Mouse (Mus musculus) lung, embryonic 14.5 days (tissue): ENCODE results near the gene Add2. TPM values are rescaled to one million over a fixed set of nuclear protein-coding genes. Genes with fewer than 3 reads are reported as not detected.
A peak's percentile ranks its signal among the peaks of the same experiment; 100 is the strongest.

ENCODE experiments used
- ATAC-seq: fragments of 200-750 bp; cut with Nextera tagmentation; 2 replicates; pipeline ENCODE4 v1.8.0; 2017; ENCODE audit warnings: mild to moderate bottlenecking, moderate TSS enrichment, moderate library complexity; ENCODE audit not compliant: insufficient read depth
- DNase-seq: peaks from one replicate; pipeline ENCODE4 v3.0.0-alpha.2; 2015
- H3K27ac ChIP-seq: fragments of 300-500 bp; sonication (generic); 2 replicates; pipeline ENCODE4 v1.5.1; 2014; ENCODE audit warnings: low read depth, mild to moderate bottlenecking, moderate library complexity
- H3K27me3 ChIP-seq: fragments of 300-500 bp; sonication (generic); 2 replicates; pipeline ENCODE4 v1.6.1; 2014; ENCODE audit warnings: low read length, control low read depth; ENCODE audit not compliant: insufficient read depth
- H3K36me3 ChIP-seq: fragments of 300-500 bp; sonication (generic); 2 replicates; pipeline ENCODE4 v1.6.1; 2014; ENCODE audit warnings: control low read depth; ENCODE audit not compliant: insufficient read depth
- H3K4me1 ChIP-seq: fragments of 300-500 bp; sonication (generic); 2 replicates; pipeline ENCODE4 v1.6.1; 2014; ENCODE audit warnings: antibody characterized with exemption, control low read depth; ENCODE audit not compliant: insufficient read depth
- H3K4me2 ChIP-seq: fragments of 300-500 bp; sonication (generic); 2 replicates; pipeline ENCODE4 v1.6.1; 2014; ENCODE audit warnings: mild to moderate bottlenecking
- H3K4me3 ChIP-seq: fragments of 300-500 bp; sonication (generic); 2 replicates; pipeline ENCODE4 v1.5.1; 2014; ENCODE audit warnings: low read depth, low read length
- H3K9ac ChIP-seq: fragments of 300-500 bp; sonication (generic); 2 replicates; pipeline ENCODE4 v1.6.1; 2014
- H3K9me3 ChIP-seq: fragments of 300-500 bp; sonication (generic); 2 replicates; pipeline ENCODE4 v1.6.1; 2016; ENCODE audit warnings: low read depth, low read length, control low read depth
- CTCF ChIP-seq: IDR thresholded peaks from 2 replicates; pipeline ENCODE4 v1.5.1; 2016; ENCODE audit warnings: antibody characterized with exemption, low read depth
- WGBS: fragments of 180-500 bp; shearing (Covaris S2); extraction: QIAGEN DNeasy Blood & Tissue Kit; methylation state at CpG from one replicate; pipeline ENCODE4 v1.1.7; 2014; 5-methylcytosine and 5-hydroxymethylcytosine counted together
- polyA plus RNA-seq: library from polyadenylated mRNA; unstranded; fragments of >200 nt; fragmentation: Nextera tagmentation; extraction: Ambion mirVana; gene quantifications from 2 replicates; pipeline ENCODE4 v1.2.1, GENCODE M21; 2014

The Add2 gene
- polyA plus RNA-seq, 1 experiment from 2014 or later, result 2.2 TPM

GRCm38 (mm10) chr6:86060170-86060569 lies 31.7 kb downstream of the Add2 start:
- WGBS, result 88% methylated on average over 3 of the region's 3 CpGs
- H3K4me2 ChIP-seq, result no peak overlapping the region
- no peak for TF ChIP-seq CTCF

DNA sequence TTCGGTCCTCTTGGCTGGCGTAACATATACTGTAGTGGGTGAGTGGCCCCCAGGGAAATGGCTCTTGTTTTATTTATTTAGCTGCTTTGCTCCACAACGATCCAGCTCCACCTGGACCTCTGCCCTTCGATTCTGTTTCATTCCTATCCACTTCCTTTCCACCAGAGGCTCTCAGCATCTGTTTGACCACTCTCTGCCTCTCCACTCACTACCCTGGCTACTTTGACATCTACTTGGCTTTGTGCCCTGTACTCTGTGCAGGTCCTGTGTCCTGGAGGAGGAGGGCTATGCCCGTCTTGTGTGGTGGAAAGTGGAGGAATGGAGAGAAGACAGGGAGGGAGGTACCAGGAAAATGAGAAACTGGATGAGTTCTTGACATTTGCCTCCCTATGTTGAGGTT lies 33.7 kb downstream of the Add2 start:
- TF ChIP-seq CTCF, result no peak
- Histone ChIP-seq H3K36me3 (no peaks in the 10 kb centered on the region), H3K27ac (no peak overlapping the region), H3K4me3 (no peak overlapping the region), H3K4me2 (no peak overlapping the region), H3K9ac (no peak overlapping the region), H3K9me3 (no peaks in the 10 kb centered on the region), H3K4me1 (no peaks in the 10 kb centered on the region), H3K27me3 (no peaks in the 10 kb centered on the region)
- no peak for DNase-seq
- WGBS, result 37% methylated on average over 5 of the region's 5 CpGs
- no peak for ATAC-seq

More at GRCm38 (mm10) chr6:86060170-86060569, 31.7 kb downstream of the Add2 start:
- H3K36me3 ChIP-seq, result no peaks in the 10 kb centered on the region
- no peak overlapping the region for H3K9ac ChIP-seq
- H3K4me3 ChIP-seq, result no peak overlapping the region
- no peaks in the 10 kb centered on the region for H3K9me3 ChIP-seq
- H3K4me1 ChIP-seq, result no peaks in the 10 kb centered on the region
- no peaks in the 10 kb centered on the region for H3K27me3 ChIP-seq
- ATAC-seq (no peak), DNase-seq (no peak)
- H3K27ac ChIP-seq, result no peak overlapping the region

GRCm38 (mm10) chr6:86062684-86063083 lies 34.2 kb downstream of the Add2 start:
- DNase-seq, result no peak
- no peak for TF ChIP-seq CTCF

GRCm38 (mm10) chr6:86064318-86065016 lies 36.0 kb downstream of the Add2 start:
- Histone ChIP-seq H3K9ac (no peak overlapping the region), H3K4me1 (no peaks in the 10 kb centered on the region), H3K36me3 (no peaks in the 10 kb centered on the region), H3K27me3 (no peaks in the 10 kb centered on the region), H3K4me2 (no peak overlapping the region), H3K4me3 (no peak overlapping the region), H3K9me3 (no peaks in the 10 kb centered on the region), H3K27ac (no peak overlapping the region)
- DNase-seq (peak; percentile 6), ATAC-seq (no peak)
- 55% methylated on average over 6 of the region's 6 CpGs for WGBS
- no peak for TF ChIP-seq CTCF

More at GRCm38 (mm10) chr6:86062684-86063083, 34.2 kb downstream of the Add2 start:
- no peak overlapping the region for H3K4me3 ChIP-seq
- no peaks in the 10 kb centered on the region for H3K9me3 ChIP-seq
- WGBS, result 93% methylated on average over 2 of the region's 2 CpGs
- ATAC-seq, result no peak
- H3K4me1 ChIP-seq, result no peaks in the 10 kb centered on the region
- no peaks in the 10 kb centered on the region for H3K36me3 ChIP-seq
- no peak overlapping the region for H3K9ac ChIP-seq
- no peaks in the 10 kb centered on the region for H3K27me3 ChIP-seq
- no peak overlapping the region for H3K4me2 ChIP-seq
- no peak overlapping the region for H3K27ac ChIP-seq

GRCm38 (mm10) chr6:86066727-86067126 lies 38.2 kb downstream of the Add2 start:
- DNase-seq (no peak), ATAC-seq (no peak)
- H3K36me3 ChIP-seq, result no peaks in the 10 kb centered on the region
- 65% methylated on average over 6 of the region's 6 CpGs for WGBS
- H3K27me3 ChIP-seq, result no peaks in the 10 kb centered on the region
- no peak overlapping the region for H3K4me3 ChIP-seq
- no peaks in the 10 kb centered on the region for H3K9me3 ChIP-seq
- no peak overlapping the region for H3K4me2 ChIP-seq
- TF ChIP-seq CTCF, result no peak
- H3K27ac ChIP-seq, result no peak overlapping the region
- H3K9ac ChIP-seq, result no peak overlapping the region
- no peaks in the 10 kb centered on the region for H3K4me1 ChIP-seq

DNA sequence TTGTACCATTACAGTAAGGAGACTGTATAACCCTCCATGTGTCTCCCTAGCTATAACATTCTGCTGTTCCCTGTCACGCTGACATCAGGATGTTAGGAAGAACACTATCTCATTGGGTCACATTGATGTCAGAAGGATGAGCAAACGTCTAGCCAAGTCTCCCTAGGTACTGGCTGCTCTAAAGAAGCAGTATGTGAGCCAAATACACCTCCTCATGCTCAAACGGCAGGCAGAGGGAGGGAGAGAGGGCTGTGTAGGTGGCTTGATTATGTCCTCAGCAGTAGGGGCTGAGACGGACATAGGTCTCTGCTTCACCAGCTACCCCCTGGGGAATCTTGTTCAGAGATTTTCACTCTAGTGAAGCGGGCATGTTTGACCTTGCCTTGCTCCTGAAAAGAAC lies 38.7 kb downstream of the Add2 start:
- Histone ChIP-seq H3K9ac (no peak overlapping the region), H3K36me3 (no peaks in the 10 kb centered on the region), H3K27ac (no peak overlapping the region), H3K4me3 (no peak overlapping the region), H3K9me3 (no peaks in the 10 kb centered on the region), H3K4me1 (no peaks in the 10 kb centered on the region), H3K27me3 (no peaks in the 10 kb centered on the region), H3K4me2 (no peak overlapping the region)
- 42% methylated on average over 5 of the region's 5 CpGs for WGBS
- no peak for ATAC-seq
- no peak for DNase-seq
- no peak for TF ChIP-seq CTCF

GRCm38 (mm10) chr6:86069009-86069408 lies 40.5 kb downstream of the Add2 start:
- Histone ChIP-seq H3K9ac (no peak overlapping the region), H3K9me3 (no peaks in the 10 kb centered on the region), H3K4me2 (no peak overlapping the region), H3K4me1 (no peaks in the 10 kb centered on the region), H3K27me3 (no peaks in the 10 kb centered on the region), H3K36me3 (no peaks in the 10 kb centered on the region), H3K4me3 (no peak overlapping the region), H3K27ac (no peak overlapping the region)
- no peak for DNase-seq
- TF ChIP-seq CTCF, result no peak
- ATAC-seq, result no peak
- 62% methylated on average over 5 of the region's 5 CpGs for WGBS

- Histone ChIP-seq H3K27ac (no peak overlapping the region), H3K36me3 (no peaks in the 10 kb centered on the region), H3K9ac (no peak overlapping the region), H3K4me1 (no peaks in the 10 kb centered on the region), H3K4me2 (no peak overlapping the region), H3K4me3 (no peak overlapping the region), H3K27me3 (no peaks in the 10 kb centered on the region), H3K9me3 (no peaks in the 10 kb centered on the region)
- no peak for TF ChIP-seq CTCF
- DNase-seq, result no peak
- 75% methylated on average over 3 of the region's 3 CpGs for WGBS
- no peak for ATAC-seq
These were observed 41.4 kb downstream of the Add2 start for GRCm38 (mm10) chr6:86069856-86070255.
